Mouse (Mus musculus) midbrain, embryonic 10.5 days (tissue): ENCODE results near the gene Neurl3. TPM values are rescaled to one million over a fixed set of nuclear protein-coding genes. Genes with fewer than 3 reads are reported as not detected.

Experiments
- DNase-seq: peaks from one replicate; pipeline ENCODE4 v3.0.0-alpha.2; 2017; ENCODE audit warnings: low spot score
- H3K27ac ChIP-seq: fragments of 300-500 bp; sonication (generic); replicated peaks from 2 replicates; pipeline ENCODE4 v1.5.1; 2016; ENCODE audit warnings: mild to moderate bottlenecking
- H3K27me3 ChIP-seq: fragments of 300-500 bp; sonication (generic); 2 replicates; pipeline ENCODE4 v1.6.1; 2016; ENCODE audit warnings: low read depth, mild to moderate bottlenecking; ENCODE audit not compliant: poor library complexity, severe bottlenecking
- H3K36me3 ChIP-seq: fragments of 300-500 bp; sonication (generic); 2 replicates; pipeline ENCODE4 v1.6.1; 2016; ENCODE audit warnings: mild to moderate bottlenecking, moderate library complexity
- H3K4me1 ChIP-seq: fragments of 300-500 bp; sonication (generic); 2 replicates; pipeline ENCODE4 v1.6.1; 2016
- H3K4me3 ChIP-seq: fragments of 300-500 bp; sonication (generic); 2 replicates; pipeline ENCODE4 v1.5.1; 2016; ENCODE audit warnings: mild to moderate bottlenecking, moderate library complexity
- H3K9me3 ChIP-seq: fragments of 300-500 bp; sonication (generic); replicated peaks from 2 replicates; pipeline ENCODE4 v1.6.1; 2016; ENCODE audit warnings: mild to moderate bottlenecking
- WGBS: fragments of 180-500 bp; shearing (Covaris S2); methylation state at CpG from one replicate; pipeline ENCODE4 v1.1.7; 2016; 5-methylcytosine and 5-hydroxymethylcytosine counted together
- polyA plus RNA-seq: library from polyadenylated mRNA; unstranded; fragments of >200 nt; fragmentation: Nextera tagmentation; extraction: Ambion mirVana; gene quantifications from 2 replicates; pipeline ENCODE4 v1.2.1, GENCODE M21; 2016

The Neurl3 gene
- polyA plus RNA-seq, result 0.27 and 0.37 TPM in 2 replicates

- Histone ChIP-seq H3K36me3 (no peaks in the 10 kb centered on the region), H3K4me1 (peaks cover 24% of the 10 kb centered on the region), H3K4me3 (no peak within 1 kb of the TSS), H3K9me3 (no peaks in the 10 kb centered on the region), H3K27me3 (peaks cover 25% of the 10 kb centered on the region), H3K27ac (no peak within 1 kb of the TSS)
- WGBS, result 88% methylated on average over 5 of the region's 5 CpGs
- no peak for DNase-seq
These were observed at the start of gene Neurl3 for GRCm38 (mm10) chr1:36274455-36274854. TSS of gene Neurl3 (minus strand) at chr1:36274679.

DNA sequence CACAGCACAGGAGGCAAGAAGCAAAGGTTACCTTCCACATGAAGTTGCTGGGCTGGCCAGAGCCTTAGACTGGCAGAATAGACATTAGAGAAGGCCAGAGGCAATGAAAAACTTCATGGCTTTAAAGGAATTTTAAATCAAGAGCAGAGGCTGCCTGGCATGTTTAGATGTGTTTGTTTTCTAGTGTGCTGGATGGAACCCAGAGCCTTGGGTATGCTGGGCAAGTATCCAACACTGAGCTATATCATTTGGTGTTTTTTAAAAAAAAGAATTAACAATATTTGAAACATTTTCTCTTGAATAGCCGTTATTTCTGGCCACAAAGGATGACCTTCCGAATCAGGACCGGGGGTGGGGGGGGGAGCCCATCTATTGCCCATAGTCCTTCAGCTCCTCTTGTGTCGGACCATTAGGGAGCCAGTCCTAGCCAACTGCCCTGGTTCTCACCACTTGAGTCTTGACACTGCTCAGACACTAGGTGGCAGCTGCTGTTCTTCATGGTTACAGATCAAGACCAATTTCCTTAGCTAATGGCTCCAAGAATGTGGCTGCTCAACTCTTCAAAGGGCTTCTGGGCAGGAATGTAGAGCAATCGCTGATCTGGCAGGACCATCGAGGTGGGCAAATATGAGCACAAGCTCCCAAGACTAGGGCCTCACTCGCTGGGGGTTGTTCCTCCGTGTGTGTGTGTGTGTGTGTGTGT lies 49.4 kb upstream of the Neurl3 start:
- H3K27ac ChIP-seq, result no peak overlapping the region
- peaks cover 10% of the 10 kb centered on the region; the same call in 1 of the 2 replicates for H3K4me1 ChIP-seq
- H3K36me3 ChIP-seq, result peaks cover 22% of the 10 kb centered on the region
- H3K9me3 ChIP-seq, result no peaks in the 10 kb centered on the region
- no peak overlapping the region for H3K4me3 ChIP-seq
- DNase-seq, result peak; percentile 32
- H3K27me3 ChIP-seq, result no peaks in the 10 kb centered on the region
- WGBS, result 56% methylated on average over 8 of the region's 8 CpGs

DNA sequence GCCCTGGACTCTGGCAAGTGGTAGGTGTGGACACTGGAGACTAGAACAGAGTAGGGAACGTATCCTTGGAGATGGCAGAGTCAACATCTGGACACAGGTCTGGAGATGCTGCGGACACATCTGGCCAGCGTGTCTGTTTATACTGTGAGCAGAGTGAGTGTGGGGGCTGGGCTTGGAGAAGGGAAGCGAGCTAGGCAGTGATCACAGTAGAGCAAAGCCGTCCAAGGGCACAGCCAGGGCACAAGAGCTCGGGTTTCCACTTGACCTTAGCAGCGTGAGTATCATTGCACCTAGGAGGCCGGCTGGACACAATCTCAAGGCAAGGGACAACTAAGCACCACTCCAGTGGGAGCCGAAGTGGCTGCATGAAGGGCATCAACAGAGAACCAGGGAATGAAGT lies 48.6 kb upstream of the Neurl3 start:
- no peak for DNase-seq
- no peak overlapping the region for H3K27ac ChIP-seq
- WGBS, result 73% methylated on average over 9 of the region's 9 CpGs

DNA sequence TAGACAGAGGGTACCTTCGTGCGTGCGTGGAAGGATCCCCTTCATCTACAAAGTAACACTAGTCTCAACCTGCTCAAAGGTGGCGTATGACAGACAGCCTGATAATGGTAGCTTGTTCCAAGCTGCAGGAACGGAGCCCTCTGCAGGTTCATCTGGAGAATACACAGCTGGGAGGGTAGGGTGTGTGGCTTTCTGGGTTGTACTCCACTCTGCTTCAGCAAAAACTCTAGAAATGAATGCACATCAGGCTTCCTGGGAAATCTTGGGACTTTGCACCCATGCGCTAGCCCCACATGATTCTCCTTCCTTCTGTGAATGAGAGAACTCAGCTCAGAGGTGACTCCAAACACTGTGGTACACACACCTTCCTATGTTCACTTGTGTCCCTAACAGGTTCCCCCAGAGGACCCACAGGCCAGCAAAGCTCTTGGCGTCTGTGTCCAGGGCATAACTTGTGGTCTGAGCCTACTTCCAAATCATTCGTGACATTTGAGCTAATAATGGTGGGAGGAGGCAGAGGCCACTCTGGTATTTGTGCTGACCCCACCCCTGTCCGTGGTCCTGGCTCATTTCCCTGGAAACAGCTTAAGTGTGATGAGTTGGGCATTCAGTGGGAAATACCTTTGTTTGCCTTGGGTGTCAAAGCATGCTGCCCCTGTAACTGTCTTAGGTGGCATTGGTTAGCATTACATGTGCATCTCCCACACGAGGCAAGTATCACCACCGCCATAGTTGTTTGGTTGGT lies 47.5 kb upstream of the Neurl3 start:
- Histone ChIP-seq H3K4me3 (no peak overlapping the region), H3K27me3 (no peaks in the 10 kb centered on the region), H3K4me1 (peaks cover 10% of the 10 kb centered on the region; the same call in 1 of the 2 replicates), H3K36me3 (peaks cover 13% of the 10 kb centered on the region), H3K27ac (no peak overlapping the region), H3K9me3 (no peaks in the 10 kb centered on the region)
- 74% methylated on average over 11 of the region's 11 CpGs for WGBS
- DNase-seq, result no peak

More for the DNA sequence above, 48.6 kb upstream of the Neurl3 start:
- H3K9me3 ChIP-seq, result no peaks in the 10 kb centered on the region
- peaks cover 22% of the 10 kb centered on the region for H3K36me3 ChIP-seq
- H3K4me1 ChIP-seq, result peaks cover 10% of the 10 kb centered on the region; the same call in 1 of the 2 replicates
- H3K27me3 ChIP-seq, result no peaks in the 10 kb centered on the region
- H3K4me3 ChIP-seq, result no peak overlapping the region

DNA sequence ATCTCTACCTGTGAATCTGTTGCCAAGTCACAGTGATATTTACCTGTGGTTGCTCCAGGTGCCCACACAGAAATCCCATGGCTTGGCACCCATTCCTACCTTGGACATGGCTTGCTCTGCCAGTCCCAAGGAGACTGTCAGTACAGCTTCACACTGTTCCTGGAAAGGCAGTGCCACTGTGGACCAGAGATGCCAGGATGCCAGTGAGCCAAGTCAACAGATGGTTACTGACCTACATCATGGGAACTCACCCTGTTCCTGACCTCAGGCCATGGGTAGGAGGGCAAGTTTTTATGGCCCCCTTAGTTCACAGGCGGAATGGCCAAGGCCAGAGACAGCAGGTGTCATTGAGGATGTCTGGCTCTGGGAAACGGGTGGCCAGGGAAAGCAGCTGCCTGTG lies 46.7 kb upstream of the Neurl3 start:
- Histone ChIP-seq H3K27me3 (no peaks in the 10 kb centered on the region), H3K9me3 (no peaks in the 10 kb centered on the region), H3K4me1 (peaks cover 10% of the 10 kb centered on the region; the same call in 1 of the 2 replicates), H3K27ac (no peak overlapping the region), H3K4me3 (no peak overlapping the region), H3K36me3 (peaks cover 12% of the 10 kb centered on the region)
- 88% methylated on average over 2 of the region's 2 CpGs for WGBS
- DNase-seq, result no peak

- Histone ChIP-seq H3K36me3 (peaks cover 5% of the 10 kb centered on the region; the same call in 1 of the 2 replicates), H3K4me1 (no peaks in the 10 kb centered on the region), H3K27ac (no peak overlapping the region), H3K27me3 (no peaks in the 10 kb centered on the region), H3K9me3 (no peaks in the 10 kb centered on the region), H3K4me3 (no peak overlapping the region)
- WGBS, result 94% methylated on average over 2 of the region's 2 CpGs
- DNase-seq, result no peak
These were observed 41.3 kb upstream of the Neurl3 start for GRCm38 (mm10) chr1:36315776-36316100.

GRCm38 (mm10) chr1:36314959-36315775 lies 40.7 kb upstream of the Neurl3 start:
- Histone ChIP-seq H3K4me1 (no peaks in the 10 kb centered on the region), H3K27ac (no peak overlapping the region), H3K27me3 (peaks cover 4% of the 10 kb centered on the region; the same call in 1 of the 2 replicates), H3K4me3 (no peak overlapping the region), H3K9me3 (no peaks in the 10 kb centered on the region), H3K36me3 (peaks cover 3% of the 10 kb centered on the region; the same call in 1 of the 2 replicates)
- DNase-seq, result no peak
- WGBS, result 88% methylated on average over 11 of the region's 11 CpGs

DNA sequence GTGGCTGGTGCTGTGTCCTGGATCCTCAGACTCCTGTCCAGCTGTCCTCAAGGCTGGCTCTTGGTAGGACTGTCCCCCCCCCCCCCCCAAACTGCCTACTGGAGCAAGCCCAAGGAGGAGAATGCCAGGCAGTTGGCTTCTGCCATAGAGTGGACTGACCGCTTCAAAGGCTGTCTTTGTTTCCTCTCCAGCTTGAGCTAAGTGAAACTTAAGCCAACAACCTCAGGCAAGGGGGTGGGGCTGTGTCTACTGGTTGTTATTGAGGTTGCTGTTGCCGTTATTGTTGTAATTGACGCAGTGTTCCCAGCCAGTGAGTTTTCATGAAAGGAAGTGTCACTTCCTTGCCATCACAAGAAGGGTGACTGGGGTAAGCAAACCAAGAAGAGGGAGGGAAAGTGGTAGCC lies 35.0 kb upstream of the Neurl3 start:
- no peak for DNase-seq
- no peaks in the 10 kb centered on the region for H3K9me3 ChIP-seq
- peaks cover 24% of the 10 kb centered on the region for H3K4me1 ChIP-seq
- 30% methylated on average over 3 of the region's 3 CpGs for WGBS
- H3K27ac ChIP-seq, result no peak overlapping the region
- no peak overlapping the region for H3K4me3 ChIP-seq
- peaks cover 27% of the 10 kb centered on the region for H3K27me3 ChIP-seq
- H3K36me3 ChIP-seq, result no peaks in the 10 kb centered on the region

DNA sequence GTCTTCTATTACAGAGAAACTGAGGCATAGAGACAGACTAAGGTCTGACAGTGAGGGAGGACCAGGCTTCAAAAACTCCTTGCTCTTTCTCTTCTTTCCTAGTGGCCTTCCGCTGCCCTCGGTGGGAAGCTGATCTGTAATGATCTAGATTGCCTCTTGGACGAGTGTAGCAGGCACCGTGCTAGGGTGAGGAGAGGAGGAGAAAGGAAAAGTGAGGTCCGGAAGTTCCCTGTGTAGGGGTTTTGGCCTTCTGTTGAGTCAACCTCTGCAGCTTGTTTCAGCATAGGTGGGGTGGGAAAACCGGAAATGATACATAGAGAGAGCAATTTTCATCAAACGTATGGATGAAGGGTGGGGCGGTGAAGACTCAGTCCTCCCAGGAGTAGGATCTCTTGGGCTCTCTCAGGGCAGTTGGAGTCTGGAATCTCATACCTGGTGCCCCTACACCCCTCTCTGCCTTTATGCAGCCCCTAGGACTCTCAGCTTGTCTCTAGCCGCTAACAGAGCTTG lies 34.5 kb upstream of the Neurl3 start:
- Histone ChIP-seq H3K4me3 (peak overlapping the region; percentile 73; the same call in 1 of the 2 replicates), H3K27me3 (peaks cover 32% of the 10 kb centered on the region), H3K36me3 (no peaks in the 10 kb centered on the region), H3K4me1 (peaks cover 24% of the 10 kb centered on the region), H3K27ac (no peak overlapping the region), H3K9me3 (no peaks in the 10 kb centered on the region)
- WGBS, result 56% methylated on average over 9 of the region's 9 CpGs
- no peak for DNase-seq

GRCm38 (mm10) chr1:36308451-36308901 lies 34.0 kb upstream of the Neurl3 start:
- peak overlapping the region; percentile 73 for H3K4me3 ChIP-seq
- peaks cover 37% of the 10 kb centered on the region for H3K27me3 ChIP-seq
- H3K4me1 ChIP-seq, result peaks cover 26% of the 10 kb centered on the region
- no peak overlapping the region for H3K27ac ChIP-seq
- 4% methylated on average over 12 of the region's 12 CpGs for WGBS
- no peaks in the 10 kb centered on the region for H3K9me3 ChIP-seq
- H3K36me3 ChIP-seq, result no peaks in the 10 kb centered on the region
- DNase-seq, result peak; percentile 32

DNA sequence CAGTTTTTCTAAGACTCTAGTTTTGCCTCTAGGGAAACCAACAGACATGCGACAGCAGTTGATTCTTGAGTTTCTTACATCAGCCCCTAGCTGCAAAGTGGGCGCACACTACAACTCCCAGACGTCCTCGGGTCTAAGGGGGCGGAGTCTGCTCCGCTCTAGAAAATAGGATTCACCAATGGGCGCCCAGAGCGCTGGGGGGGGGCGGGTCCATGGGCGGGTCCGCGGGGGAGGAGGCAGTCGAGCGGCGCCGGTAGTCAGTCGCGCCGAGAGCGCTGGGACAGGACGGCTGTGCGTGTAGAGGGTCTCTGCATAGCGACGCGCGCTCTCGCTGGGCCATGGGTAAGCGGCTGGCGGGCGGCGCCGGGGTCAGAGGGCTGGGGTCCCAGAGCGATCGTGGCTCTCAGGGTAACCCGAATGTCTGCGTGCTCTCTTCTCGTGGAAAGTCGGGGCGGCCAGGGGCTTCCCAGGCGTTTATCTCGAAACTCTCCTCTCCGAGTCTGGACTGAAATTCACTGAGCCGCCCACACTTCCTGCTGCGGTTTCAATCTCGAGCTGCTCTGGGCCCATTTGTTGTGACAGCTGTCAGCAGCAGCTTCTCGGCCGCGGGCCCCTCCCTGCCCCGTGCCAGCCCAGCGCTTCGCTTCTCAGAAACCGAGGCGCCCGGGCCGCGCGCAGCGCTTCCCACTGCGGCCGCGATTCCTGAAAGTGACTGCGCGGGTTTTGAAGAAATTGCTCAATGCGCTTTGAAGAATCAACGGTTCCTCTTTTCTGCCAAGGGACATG lies 33.2 kb upstream of the Neurl3 start, which contains the start of gene Arid5a:
Arid5a (plus strand) TSS at position 239 of the 786 bp plus-strand sequence.
- 1% methylated on average over 65 of the region's 65 CpGs for WGBS
- no peaks in the 10 kb centered on the region for H3K9me3 ChIP-seq
- H3K36me3 ChIP-seq, result no peaks in the 10 kb centered on the region
- H3K27ac ChIP-seq, result peak within 1 kb of the TSS; percentile 65; the same call in 1 of the 2 replicates
- H3K4me3 ChIP-seq, result peak within 1 kb of the TSS; percentile 73
- H3K4me1 ChIP-seq, result peaks cover 32% of the 10 kb centered on the region
- peaks cover 43% of the 10 kb centered on the region for H3K27me3 ChIP-seq
- DNase-seq, result peak; percentile 94
